Mouse (Mus musculus): ENCODE data around the gene Hoxa1. TPM values are rescaled to one million over a fixed set of nuclear protein-coding genes. Genes with fewer than 3 reads are reported as not detected.

Gene Hoxa1
- polyA plus RNA-seq, 1 experiment from 2014 or later: not detected

- under 1% methylated on average over 28 of the region's 28 CpGs for WGBS
- peaks cover 2% of the 10 kb centered on the region; the same call in 1 of the 2 replicates for H3K4me1 ChIP-seq (replicated peaks; ENCODE audit: control insufficient read depth, insufficient read depth, low read length)
- H3K27ac ChIP-seq (ENCODE audit: low read depth, low read length): no peak overlapping the region
- no peak overlapping the region for H3K9ac ChIP-seq (ENCODE audit: low read length)
- no peaks in the 10 kb centered on the region for H3K36me3 ChIP-seq (ENCODE audit: control insufficient read depth, insufficient read depth, low read length)
- no peaks in the 10 kb centered on the region for H3K9me3 ChIP-seq (ENCODE audit: control insufficient read depth, low read length)
- DNase-seq (ENCODE audit: low spot score) (peak; percentile 55), ATAC-seq (replicated peaks; ENCODE audit: low FRiP score) (no peak)
- no peak overlapping the region for H3K4me2 ChIP-seq (ENCODE audit: low read depth, low read length, severe bottlenecking)
- H3K4me3 ChIP-seq (ENCODE audit: low read depth, low read length): no peak overlapping the region
- peaks cover 93% of the 10 kb centered on the region for H3K27me3 ChIP-seq (ENCODE audit: control insufficient read depth, insufficient read depth, low read length)
Observed at GRCm38 (mm10) chr6:52165441-52166370, 7.6 kb upstream of the Hoxa1 start.

- Histone ChIP-seq H3K9ac (ENCODE audit: low read length) (no peak within 1 kb of the TSS), H3K27ac (ENCODE audit: low read depth, low read length) (no peak within 1 kb of the TSS), H3K4me2 (ENCODE audit: low read depth, low read length, severe bottlenecking) (no peak within 1 kb of the TSS), H3K4me3 (ENCODE audit: low read depth, low read length) (no peak within 1 kb of the TSS), H3K27me3 (ENCODE audit: control insufficient read depth, insufficient read depth, low read length) (peaks cover 93% of the 10 kb centered on the region), H3K9me3 (ENCODE audit: control insufficient read depth, low read length) (no peaks in the 10 kb centered on the region), H3K36me3 (ENCODE audit: control insufficient read depth, insufficient read depth, low read length) (no peaks in the 10 kb centered on the region), H3K4me1 (replicated peaks; ENCODE audit: control insufficient read depth, insufficient read depth, low read length) (peaks cover 2% of the 10 kb centered on the region; the same call in 1 of the 2 replicates)
- WGBS: 0% methylated on average over 25 of the region's 25 CpGs
- DNase-seq (ENCODE audit: low spot score) (peak; percentile 56), ATAC-seq (replicated peaks; ENCODE audit: low FRiP score) (no peak)
Observed at GRCm38 (mm10) chr6:52164626-52165440, 6.7 kb upstream of the Hoxa1 start, which contains the start of gene Hoxa2. TSS of gene Hoxa2 (minus strand) at chr6:52164831.

GRCm38 (mm10) chr6:52164051-52164625, 6.0 kb upstream of the Hoxa1 start:
- Histone ChIP-seq H3K4me1 (replicated peaks; ENCODE audit: control insufficient read depth, insufficient read depth, low read length) (peaks cover 2% of the 10 kb centered on the region; the same call in 1 of the 2 replicates), H3K36me3 (ENCODE audit: control insufficient read depth, insufficient read depth, low read length) (no peaks in the 10 kb centered on the region), H3K27ac (ENCODE audit: low read depth, low read length) (no peak overlapping the region), H3K4me2 (ENCODE audit: low read depth, low read length, severe bottlenecking) (no peak overlapping the region), H3K9ac (ENCODE audit: low read length) (no peak overlapping the region), H3K27me3 (ENCODE audit: control insufficient read depth, insufficient read depth, low read length) (peaks cover 95% of the 10 kb centered on the region), H3K4me3 (ENCODE audit: low read depth, low read length) (no peak overlapping the region), H3K9me3 (ENCODE audit: control insufficient read depth, low read length) (no peaks in the 10 kb centered on the region)
- ATAC-seq (replicated peaks; ENCODE audit: low FRiP score): no peak
- under 1% methylated on average over 39 of the region's 39 CpGs for WGBS
- peak; percentile 72 for DNase-seq (ENCODE audit: low spot score)

GRCm38 (mm10) chr6:52163366-52164031, 5.4 kb upstream of the Hoxa1 start:
- H3K4me1 ChIP-seq (replicated peaks; ENCODE audit: control insufficient read depth, insufficient read depth, low read length): peaks cover 8% of the 10 kb centered on the region
- H3K4me3 ChIP-seq (ENCODE audit: low read depth, low read length): no peak overlapping the region
- H3K27ac ChIP-seq (ENCODE audit: low read depth, low read length): no peak overlapping the region
- H3K27me3 ChIP-seq (ENCODE audit: control insufficient read depth, insufficient read depth, low read length): peaks cover 96% of the 10 kb centered on the region
- no peaks in the 10 kb centered on the region for H3K36me3 ChIP-seq (ENCODE audit: control insufficient read depth, insufficient read depth, low read length)
- no peaks in the 10 kb centered on the region for H3K9me3 ChIP-seq (ENCODE audit: control insufficient read depth, low read length)
- H3K4me2 ChIP-seq (ENCODE audit: low read depth, low read length, severe bottlenecking): no peak overlapping the region
- DNase-seq (ENCODE audit: low spot score) (peak; percentile 65), ATAC-seq (replicated peaks; ENCODE audit: low FRiP score) (no peak)
- WGBS: 1% methylated on average over 17 of the region's 17 CpGs
- no peak overlapping the region for H3K9ac ChIP-seq (ENCODE audit: low read length)

GRCm38 (mm10) chr6:52162611-52163365, 4.7 kb upstream of the Hoxa1 start:
- Histone ChIP-seq H3K27me3 (ENCODE audit: control insufficient read depth, insufficient read depth, low read length) (peaks cover 96% of the 10 kb centered on the region), H3K36me3 (ENCODE audit: control insufficient read depth, insufficient read depth, low read length) (no peaks in the 10 kb centered on the region), H3K4me2 (ENCODE audit: low read depth, low read length, severe bottlenecking) (no peak overlapping the region), H3K9ac (ENCODE audit: low read length) (no peak overlapping the region), H3K27ac (ENCODE audit: low read depth, low read length) (no peak overlapping the region), H3K4me1 (replicated peaks; ENCODE audit: control insufficient read depth, insufficient read depth, low read length) (peaks cover 9% of the 10 kb centered on the region), H3K9me3 (ENCODE audit: control insufficient read depth, low read length) (no peaks in the 10 kb centered on the region), H3K4me3 (ENCODE audit: low read depth, low read length) (no peak overlapping the region)
- under 1% methylated on average over 14 of the region's 14 CpGs for WGBS
- DNase-seq (ENCODE audit: low spot score) (peak; percentile 60), ATAC-seq (replicated peaks; ENCODE audit: low FRiP score) (no peak)

GRCm38 (mm10) chr6:52162093-52162380, 3.9 kb upstream of the Hoxa1 start:
- H3K4me2 ChIP-seq (ENCODE audit: low read depth, low read length, severe bottlenecking): no peak overlapping the region
- peaks cover 96% of the 10 kb centered on the region for H3K27me3 ChIP-seq (ENCODE audit: control insufficient read depth, insufficient read depth, low read length)
- no peak overlapping the region for H3K9ac ChIP-seq (ENCODE audit: low read length)
- 0% methylated on average over 1 of the region's 1 CpGs for WGBS
- no peaks in the 10 kb centered on the region for H3K36me3 ChIP-seq (ENCODE audit: control insufficient read depth, insufficient read depth, low read length)
- no peak overlapping the region for H3K4me3 ChIP-seq (ENCODE audit: low read depth, low read length)
- H3K4me1 ChIP-seq (replicated peaks; ENCODE audit: control insufficient read depth, insufficient read depth, low read length): peaks cover 9% of the 10 kb centered on the region
- no peaks in the 10 kb centered on the region for H3K9me3 ChIP-seq (ENCODE audit: control insufficient read depth, low read length)
- no peak for DNase-seq (ENCODE audit: low spot score)
- H3K27ac ChIP-seq (ENCODE audit: low read depth, low read length): no peak overlapping the region
- ATAC-seq (replicated peaks; ENCODE audit: low FRiP score): no peak

GRCm38 (mm10) chr6:52161336-52162092, 3.4 kb upstream of the Hoxa1 start:
- H3K27ac ChIP-seq (ENCODE audit: low read depth, low read length): no peak overlapping the region
- no peak overlapping the region for H3K4me3 ChIP-seq (ENCODE audit: low read depth, low read length)
- 1% methylated on average over 8 of the region's 8 CpGs for WGBS
- H3K9me3 ChIP-seq (ENCODE audit: control insufficient read depth, low read length): no peaks in the 10 kb centered on the region
- no peak overlapping the region for H3K4me2 ChIP-seq (ENCODE audit: low read depth, low read length, severe bottlenecking)
- H3K4me1 ChIP-seq (replicated peaks; ENCODE audit: control insufficient read depth, insufficient read depth, low read length): peaks cover 9% of the 10 kb centered on the region
- H3K27me3 ChIP-seq (ENCODE audit: control insufficient read depth, insufficient read depth, low read length): peaks cover 96% of the 10 kb centered on the region
- H3K9ac ChIP-seq (ENCODE audit: low read length): no peak overlapping the region
- DNase-seq (ENCODE audit: low spot score): peak; percentile 52
- no peaks in the 10 kb centered on the region for H3K36me3 ChIP-seq (ENCODE audit: control insufficient read depth, insufficient read depth, low read length)
- no peak for ATAC-seq (replicated peaks; ENCODE audit: low FRiP score)

Measured in forebrain, embryonic 11.5 days (tissue).